Mouse (Mus musculus) kidney, postnatal 10 days (tissue): ENCODE results near the gene Polr2j.

ENCODE experiments used
- DNase-seq: peaks from one replicate; pipeline ENCODE4 v3.0.0; 2021; ENCODE audit warnings: mixed read lengths

Polr2j gene

GRCm38 (mm10) chr5:136115891-136116783 is at the start of gene Polr2j:
Gene Polr2j (plus strand): TSS chr5:136116631.
- DNase-seq: peak; percentile 98

GRCm38 (mm10) chr5:136069411-136069810 is 47.0 kb upstream of the Polr2j start:
- DNase-seq: no peak

DNA sequence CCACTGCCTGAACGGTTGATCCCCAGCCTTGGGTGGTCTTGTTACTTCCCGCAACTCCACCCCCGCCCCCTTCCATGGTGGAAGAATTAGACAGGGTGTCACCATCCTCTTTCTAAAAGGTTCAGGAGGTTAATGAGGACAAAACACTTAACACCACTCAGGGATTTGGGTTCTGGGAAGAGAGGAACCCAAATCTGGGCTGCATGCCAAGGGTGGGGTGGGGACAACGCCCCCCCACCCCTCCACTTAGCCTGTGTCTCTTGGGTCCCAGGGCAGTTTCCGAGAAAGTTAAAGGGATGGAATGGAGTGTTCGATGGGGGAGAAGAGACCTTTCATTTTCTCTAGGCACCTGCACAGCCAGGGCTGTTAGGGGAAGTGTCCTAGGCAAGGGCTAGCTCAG is 43.4 kb upstream of the Polr2j start:
- DNase-seq: no peak

DNA sequence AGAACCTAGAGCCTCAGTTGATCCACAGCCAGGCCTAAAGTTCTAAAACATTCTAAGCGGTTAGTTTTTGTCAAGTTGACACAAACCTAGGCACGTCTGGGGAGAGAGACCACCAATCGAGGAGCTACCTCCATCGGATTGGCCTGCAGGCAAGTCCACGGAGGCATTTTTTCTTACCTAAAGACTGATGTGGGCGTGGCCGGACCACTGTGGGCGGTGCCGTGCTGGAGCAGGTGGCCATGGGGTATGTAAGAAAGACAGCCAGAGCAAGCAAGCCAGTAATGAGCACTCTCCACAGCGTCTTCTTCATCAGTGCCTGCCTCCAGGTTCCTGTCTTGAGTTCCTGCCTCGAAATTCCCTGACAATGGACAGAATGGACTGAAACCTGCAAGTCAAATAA is 42.9 kb upstream of the Polr2j start:
- no peak for DNase-seq

- DNase-seq: no peak
Measured at GRCm38 (mm10) chr5:136075076-136075475, 41.4 kb upstream of the Polr2j start.

- DNase-seq: peak; percentile 71
Measured at GRCm38 (mm10) chr5:136076284-136076683, 40.1 kb upstream of the Polr2j start.

DNA sequence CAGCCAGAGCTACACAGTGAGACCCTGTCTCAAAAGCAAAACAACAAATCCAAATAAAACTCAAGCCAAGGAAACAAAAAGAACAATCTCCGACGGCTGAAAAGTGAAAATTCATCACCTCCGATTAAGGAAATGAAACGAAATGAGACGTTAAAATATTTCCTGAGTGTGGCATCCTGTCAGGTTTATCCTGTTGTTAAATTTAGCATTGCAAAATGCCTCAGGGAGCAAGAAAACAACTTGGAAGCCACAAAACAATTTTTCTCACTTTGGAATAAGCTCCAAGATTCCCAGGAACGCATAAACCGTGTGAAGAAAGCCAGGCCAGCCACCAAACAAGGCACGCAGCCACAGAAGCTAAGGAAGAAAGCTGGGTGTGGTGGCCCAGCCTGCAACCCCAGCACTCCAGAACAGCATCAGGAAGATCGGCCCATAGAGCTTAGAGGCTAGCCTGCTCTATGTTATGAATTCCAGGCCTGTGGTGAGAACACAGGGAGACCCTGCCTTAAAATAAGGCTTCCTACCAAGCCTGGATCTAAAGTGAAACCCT is 39.4 kb upstream of the Polr2j start:
- no peak for DNase-seq

DNA sequence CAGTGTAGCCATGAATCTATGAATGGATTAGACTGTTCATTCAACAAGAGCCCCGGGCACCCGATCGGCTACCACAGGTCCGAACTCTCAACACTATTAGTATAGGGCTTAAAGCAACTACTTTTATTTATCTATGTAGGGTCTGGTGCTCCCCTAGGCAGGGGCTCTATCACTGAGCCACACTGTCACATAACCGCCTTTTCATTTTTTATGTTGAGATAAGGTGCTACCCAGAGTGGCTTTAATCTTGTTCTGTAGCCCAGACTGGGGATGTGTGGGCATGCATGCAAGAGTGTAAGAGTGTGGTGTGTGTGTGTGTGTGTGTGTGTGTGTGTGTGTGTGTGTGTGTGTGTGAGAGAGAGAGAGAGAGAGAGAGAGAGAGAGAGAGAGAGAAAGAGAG is 38.3 kb upstream of the Polr2j start:
- no peak for DNase-seq

- DNase-seq: no peak
Measured at GRCm38 (mm10) chr5:136082345-136082744, 34.1 kb upstream of the Polr2j start.

DNA sequence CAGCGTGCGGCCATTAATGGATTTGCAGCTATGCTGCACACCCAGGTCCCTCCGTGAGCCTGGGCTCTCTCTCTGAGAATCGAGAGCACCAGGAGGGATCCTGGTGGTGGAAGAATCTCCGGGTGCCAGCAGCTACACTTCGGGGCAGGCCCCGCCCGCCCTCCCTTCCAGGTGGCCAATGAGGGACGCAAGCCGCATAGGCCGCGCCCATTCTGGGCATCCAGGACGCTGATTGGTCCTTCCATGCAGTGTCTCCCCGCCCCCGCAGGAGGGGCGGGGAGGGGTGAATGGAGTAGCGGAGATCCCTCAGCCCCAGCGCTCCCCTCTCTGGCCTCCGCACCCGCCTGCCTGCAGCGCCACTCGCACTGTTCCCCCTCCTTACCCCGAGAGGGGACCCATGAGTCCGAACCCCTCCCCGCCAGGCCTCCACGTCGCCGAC is 32.7 kb upstream of the Polr2j start, which contains the start of gene Rasa4:
TSS of gene Rasa4 (plus strand) at position 248 of the 439 bp plus-strand sequence.
- DNase-seq: peak; percentile 96

- DNase-seq: peak; percentile 34
Measured at GRCm38 (mm10) chr5:136084144-136084881, 32.1 kb upstream of the Polr2j start.

DNA sequence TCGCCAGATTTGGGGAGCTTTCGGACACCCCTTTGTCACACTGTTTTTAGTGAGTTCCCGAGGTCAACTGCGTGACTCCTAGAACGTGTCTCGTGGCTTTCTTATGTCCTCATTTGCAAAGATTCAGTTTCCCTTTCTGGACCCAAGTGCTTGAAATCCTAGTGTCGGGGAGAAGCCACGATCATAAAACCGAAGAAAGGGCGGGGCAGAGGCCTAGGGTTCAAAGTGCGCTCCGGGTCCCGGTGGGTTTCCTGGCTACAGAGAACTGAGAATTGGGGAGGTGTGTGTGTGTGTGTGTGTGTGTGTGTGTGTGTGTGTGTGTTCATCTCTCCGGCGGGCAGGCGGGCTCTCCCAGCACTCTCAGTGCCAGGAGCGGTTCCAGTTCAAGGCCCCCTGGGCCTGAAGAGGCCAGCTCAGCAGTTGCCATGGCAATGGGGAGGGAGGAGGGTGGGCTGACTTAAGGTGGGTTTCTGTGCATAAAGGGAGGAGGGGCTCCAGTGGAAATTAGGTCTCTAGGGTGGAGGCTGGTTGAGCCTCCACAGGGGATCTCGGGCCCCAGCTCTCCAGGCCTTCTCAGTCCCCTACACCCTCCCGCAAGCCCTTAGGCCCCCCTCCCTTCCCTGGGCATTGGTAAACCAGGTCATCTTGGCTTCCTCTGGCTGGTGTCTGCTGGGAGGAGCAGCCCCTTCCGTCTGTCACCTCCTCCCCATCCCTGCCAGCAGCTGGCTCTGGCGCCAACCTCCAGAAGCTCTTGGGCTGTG is 31.4 kb upstream of the Polr2j start:
- DNase-seq: peak; percentile 57

DNA sequence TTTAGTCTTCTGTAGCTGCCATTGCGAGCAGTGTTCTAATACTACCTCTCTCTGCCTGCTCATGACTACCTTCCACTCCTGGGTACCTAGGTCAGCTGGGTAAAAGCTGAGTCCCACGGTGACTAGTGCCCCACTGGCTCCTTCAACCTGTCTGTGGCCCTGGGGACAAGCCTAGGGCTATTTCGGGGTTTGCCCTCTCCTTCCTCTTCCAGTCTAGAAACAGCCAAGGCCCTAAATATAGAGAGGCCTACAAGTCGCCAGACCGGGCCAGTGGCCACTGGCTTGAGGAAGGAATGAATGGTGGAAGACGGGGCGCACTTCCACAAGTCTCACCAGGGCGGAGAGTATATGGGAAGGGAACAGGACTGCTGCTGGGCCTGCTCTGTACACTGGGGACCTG is 30.1 kb upstream of the Polr2j start:
- DNase-seq: no peak

GRCm38 (mm10) chr5:136088821-136089575 is 27.4 kb upstream of the Polr2j start:
- peak; percentile 53 for DNase-seq

GRCm38 (mm10) chr5:136091927-136092326 is 24.5 kb upstream of the Polr2j start:
- DNase-seq: no peak

DNA sequence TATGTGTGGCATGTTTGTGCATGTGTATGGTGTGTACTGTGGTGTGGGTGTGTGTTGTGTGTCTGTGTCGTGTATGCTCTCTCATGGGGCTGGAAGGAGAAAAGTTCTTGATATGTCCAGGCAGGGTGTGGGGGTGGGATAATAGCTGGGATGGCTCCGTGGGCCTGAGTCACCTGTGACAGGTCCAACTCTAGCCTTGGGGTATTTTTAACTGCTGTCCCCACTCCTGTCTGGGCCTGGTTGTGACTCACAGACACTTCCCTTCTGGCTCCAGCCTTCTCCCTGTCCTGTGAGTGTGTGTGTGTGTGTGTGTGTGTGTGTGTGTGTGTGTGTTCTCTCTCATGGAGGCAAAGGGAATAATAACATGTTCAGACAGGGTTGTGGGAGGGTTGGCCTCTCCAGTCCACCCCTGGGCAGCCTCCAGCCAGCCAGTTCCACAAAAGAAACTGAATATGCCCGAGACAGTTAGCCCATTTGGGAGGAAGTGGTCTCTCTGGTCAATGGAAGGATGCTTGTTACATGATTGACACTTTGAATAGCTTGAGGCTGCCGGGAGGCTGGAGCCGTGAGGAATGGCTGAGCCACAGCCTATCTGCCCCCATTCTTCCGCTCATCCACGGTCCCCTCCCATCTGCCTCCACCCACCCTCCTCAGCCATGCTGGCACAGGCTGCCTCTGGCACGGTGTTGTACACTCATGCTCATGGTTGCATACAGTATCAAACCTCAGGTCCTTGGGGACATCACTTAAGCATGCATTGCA is 22.0 kb upstream of the Polr2j start:
- no peak for DNase-seq

DNA sequence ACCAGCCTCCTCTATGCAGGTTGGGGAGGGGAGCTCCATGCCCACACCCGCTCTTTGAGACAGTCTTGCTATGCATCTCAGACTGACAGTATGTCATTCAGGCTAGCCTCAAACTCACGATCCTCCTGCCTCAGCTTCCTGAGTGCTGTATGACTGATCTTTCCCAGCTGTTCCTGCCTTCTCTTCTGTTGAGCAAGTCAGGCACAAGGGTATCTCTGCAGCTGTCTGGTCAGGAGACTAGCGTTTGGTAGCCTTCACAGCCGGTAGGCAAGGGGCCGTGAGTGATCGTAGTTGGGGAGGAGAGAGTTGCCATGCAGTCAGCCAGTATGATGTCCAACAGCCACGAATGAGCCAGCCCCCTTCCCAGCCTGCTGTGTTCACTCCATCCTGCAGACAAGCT is 21.3 kb upstream of the Polr2j start:
- no peak for DNase-seq

- no peak for DNase-seq
Measured at GRCm38 (mm10) chr5:136098536-136098935, 17.9 kb upstream of the Polr2j start.

DNA sequence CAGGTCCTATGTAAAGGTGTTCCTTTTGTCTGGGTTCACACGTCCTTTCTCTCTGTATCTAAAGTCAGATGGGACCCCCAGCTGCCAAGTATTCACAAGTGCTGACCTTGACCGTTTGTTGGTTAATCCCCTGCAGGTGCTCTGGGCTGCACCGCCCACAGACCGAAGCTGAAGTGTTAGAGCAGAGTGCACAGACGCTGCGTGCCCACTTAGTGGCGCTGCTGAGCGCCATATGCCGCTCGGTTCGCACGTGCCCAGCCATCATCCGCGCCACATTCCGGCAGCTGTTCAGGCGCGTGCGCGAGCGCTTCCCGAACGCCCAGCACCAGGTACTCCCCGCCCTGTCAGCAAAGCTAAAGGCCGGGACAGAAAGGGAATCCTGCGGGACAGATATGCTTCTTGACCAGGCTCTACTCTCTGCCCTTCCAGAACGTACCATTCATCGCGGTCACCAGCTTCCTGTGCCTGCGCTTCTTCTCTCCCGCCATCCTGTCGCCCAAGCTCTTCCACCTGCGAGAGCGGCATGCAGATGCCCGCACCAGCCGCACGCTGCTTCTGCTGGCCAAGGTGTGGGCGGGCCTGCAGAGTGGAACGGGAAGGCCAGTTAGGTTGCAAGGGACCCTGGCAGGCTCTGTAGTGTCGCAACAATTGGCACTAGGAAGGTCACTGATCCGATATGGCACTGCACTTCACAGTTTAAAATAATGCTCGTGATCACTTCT is 14.2 kb upstream of the Polr2j start:
- DNase-seq: peak; percentile 82

DNA sequence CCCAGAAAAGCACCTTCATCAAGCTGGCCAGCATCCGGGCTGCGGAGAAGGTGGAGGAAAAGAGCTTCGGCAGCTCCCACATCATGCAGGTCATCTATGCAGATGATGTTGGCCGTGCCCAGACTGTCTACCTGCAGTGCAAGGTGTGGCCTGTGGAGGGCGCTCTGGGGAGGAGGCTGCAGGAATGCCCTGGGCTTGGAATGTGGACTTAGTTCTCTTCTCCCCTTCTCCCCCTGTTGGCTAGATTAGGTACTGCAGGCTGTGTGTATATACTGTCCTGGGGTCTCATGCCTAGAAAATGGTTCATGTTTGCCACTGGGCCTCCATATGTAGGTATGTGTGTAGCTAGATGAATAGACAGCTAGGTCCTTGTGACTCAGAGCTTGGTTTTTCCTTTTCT is 11.9 kb upstream of the Polr2j start:
- peak; percentile 45 for DNase-seq

GRCm38 (mm10) chr5:136108486-136108885 is 7.9 kb upstream of the Polr2j start:
- DNase-seq: no peak
